Mouse (Mus musculus) right cerebral cortex, postnatal 36 days (tissue): Measurements from ENCODE around the gene Gm8947.
"Not testable (repeated sequence)": the region's sequence is repeated elsewhere in the genome, so short reads cannot be mapped to it uniquely, and the experiment has no call there.

Experiments
- DNase-seq, 2 experiments: peaks; one replicate each; pipeline ENCODE4 v3.0.0; 2022; ENCODE audit warnings: low spot score in 2 of 2, mixed read lengths in 1 of 2

Gene Gm8947

DNA sequence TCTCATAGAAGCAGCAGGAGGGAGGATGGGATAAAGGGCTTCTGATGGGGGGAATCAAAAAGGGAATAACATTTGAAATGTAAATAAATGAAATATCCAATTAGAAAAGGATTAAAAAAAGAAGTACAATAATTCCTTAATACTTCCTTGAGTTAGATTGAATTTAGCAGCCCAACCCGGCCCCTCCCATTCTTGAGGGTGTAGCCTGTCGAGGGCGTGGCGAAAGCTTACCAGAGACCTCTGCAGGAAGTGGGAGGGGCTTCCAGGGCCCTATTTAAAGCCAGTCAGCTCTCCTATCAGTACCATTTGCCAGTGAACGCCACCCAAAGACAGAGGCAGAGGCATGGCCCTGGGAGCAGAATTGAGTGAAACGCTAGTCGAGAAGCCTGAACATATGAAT, at the start of gene Gm8947:
TSS of gene Gm8947 (plus strand) at position 302 of the 400 bp plus-strand sequence.
- not testable (repeated sequence) for DNase-seq

DNA sequence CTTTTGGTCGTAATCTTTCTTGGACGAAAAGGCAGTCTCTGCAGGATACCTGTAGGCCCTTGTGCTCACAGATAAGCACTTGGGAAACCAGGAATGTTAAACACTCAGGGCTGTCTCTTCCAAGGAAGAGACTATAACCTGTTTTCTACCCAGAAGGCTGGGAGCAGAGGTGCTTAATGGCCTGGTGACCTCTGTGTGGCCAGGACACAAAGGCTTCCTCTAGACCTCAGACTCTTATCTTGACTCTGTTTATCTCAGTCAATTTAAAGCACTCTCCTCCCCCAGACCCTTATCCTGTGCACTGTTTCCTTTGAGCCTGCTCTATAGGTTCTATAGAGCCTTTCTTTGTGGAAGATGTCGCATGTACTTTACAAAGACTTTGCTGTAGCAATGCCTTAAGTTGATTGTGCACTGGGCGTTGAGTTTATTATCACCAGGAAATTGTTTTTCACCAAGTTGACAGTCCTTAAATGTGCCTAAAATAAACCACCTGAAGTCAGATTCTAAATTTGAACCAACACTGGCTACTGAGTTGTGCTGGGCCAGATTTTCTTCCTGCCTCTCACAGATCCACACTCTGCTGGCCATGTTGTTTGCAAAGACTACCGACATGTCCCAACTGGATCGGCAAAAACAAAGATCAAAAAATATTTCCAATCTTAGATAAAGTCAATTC, 47.6 kb upstream of the Gm8947 start:
- no peak for DNase-seq

GRCm38 (mm10) chr1:151147801-151148200, 44.4 kb upstream of the Gm8947 start:
- DNase-seq = no peak

GRCm38 (mm10) chr1:151150211-151150610, 42.0 kb upstream of the Gm8947 start:
- no peak for DNase-seq

DNA sequence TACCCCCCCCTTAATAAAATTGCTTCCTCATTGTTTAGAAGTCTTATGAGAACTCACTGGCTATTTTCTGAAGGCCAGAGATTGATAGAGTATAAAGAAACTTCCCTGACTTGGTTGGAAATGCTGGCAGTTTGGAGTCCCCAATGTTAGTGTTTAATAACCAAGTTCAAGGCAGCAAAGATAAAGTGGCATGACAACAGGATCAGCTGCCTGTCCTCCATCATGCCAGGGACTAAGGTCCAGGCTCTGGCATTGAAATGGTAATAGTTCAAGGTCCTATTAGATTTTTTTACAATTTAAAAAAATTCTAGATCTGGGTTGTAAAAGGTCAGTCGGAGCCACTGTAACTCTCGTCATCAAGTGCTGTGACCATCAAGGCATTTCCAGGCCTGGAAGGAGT, 41.1 kb upstream of the Gm8947 start:
- DNase-seq = no peak

- DNase-seq = no peak
These were observed 39.0 kb upstream of the Gm8947 start for GRCm38 (mm10) chr1:151153056-151153652.

- DNase-seq = not testable (repeated sequence)
These were observed 38.0 kb upstream of the Gm8947 start for GRCm38 (mm10) chr1:151154131-151154530.

- DNase-seq = no peak
These were observed 36.0 kb upstream of the Gm8947 start for GRCm38 (mm10) chr1:151156129-151156528.

DNA sequence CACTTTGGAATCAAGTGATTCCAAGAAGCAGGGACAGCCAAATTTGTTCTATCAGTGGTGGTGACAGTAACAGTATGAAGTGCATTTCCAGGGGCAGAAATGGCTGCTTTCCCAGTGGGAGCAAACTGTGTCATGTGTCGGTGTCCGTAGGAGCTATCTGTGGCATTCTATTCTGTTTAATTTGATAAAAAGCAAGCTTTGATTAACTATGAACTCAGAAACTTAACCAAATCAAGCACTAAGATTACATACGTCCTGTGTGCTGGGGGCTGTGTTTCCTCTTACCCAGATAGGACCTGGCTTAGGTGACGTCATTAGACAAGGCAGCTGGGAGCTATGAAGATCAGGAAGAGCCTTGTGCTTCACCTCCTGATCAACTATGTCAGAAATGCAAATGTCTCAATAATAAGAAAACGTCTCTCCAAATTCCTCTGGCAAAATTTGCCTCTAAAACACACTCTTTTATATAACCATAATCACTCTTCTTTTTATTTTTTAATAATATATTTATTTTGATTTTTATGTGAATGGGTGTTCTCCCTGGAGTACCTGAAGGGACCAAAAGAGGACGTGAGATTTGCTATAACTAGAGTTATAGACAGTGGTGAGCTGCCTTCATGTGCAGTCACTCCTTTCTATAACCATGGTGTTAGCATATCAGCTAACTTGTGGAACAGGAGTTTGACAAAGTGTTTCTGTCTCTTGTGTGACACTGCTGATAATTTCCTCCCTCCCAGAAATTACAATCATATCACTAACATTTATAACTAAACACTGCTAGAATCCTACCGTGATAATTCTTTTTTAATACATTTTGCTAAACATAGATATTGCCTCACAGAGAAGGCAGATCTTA, 35.2 kb upstream of the Gm8947 start:
- no peak for DNase-seq

DNA sequence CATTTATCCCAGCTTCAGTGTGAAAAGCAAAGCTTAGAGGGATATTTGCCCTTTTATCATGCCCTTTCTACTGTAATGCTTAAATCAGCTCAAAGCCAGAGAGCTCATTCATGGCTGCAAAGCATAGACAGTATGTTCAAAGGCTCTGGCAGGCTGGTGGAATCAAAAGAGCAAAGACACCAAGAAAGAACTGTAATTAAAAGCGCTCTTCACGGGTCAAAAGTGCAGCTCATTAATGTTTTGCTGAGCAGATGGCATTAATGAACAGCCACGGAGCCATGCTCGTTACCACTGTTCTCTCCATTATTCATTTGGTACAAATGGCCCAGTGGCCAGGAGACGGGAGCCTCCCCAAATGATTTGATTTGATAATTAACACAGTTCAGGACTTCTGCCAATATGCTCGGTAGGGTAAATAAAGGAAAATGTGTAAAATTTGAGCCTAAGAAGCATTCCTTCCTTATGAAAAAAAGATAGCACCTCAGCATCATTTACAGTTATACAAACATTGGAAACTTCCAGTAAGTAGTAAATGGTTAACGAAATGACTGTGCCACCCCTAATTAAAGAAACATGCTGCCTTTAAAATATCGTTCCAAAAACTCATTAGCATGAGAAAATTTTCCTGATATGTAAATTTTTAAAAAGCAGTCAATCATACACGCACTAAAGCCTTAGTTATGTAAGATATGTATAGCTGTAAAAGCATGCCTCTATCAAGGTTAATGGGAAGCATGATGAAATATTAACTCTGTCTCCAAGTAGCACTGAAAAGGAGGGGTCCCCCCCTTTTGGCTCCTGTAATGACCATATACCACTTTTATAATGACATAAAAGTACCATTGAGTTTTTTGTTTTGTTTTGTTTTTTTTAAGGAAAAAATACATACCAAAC, 34.0 kb upstream of the Gm8947 start:
- DNase-seq = no peak

DNA sequence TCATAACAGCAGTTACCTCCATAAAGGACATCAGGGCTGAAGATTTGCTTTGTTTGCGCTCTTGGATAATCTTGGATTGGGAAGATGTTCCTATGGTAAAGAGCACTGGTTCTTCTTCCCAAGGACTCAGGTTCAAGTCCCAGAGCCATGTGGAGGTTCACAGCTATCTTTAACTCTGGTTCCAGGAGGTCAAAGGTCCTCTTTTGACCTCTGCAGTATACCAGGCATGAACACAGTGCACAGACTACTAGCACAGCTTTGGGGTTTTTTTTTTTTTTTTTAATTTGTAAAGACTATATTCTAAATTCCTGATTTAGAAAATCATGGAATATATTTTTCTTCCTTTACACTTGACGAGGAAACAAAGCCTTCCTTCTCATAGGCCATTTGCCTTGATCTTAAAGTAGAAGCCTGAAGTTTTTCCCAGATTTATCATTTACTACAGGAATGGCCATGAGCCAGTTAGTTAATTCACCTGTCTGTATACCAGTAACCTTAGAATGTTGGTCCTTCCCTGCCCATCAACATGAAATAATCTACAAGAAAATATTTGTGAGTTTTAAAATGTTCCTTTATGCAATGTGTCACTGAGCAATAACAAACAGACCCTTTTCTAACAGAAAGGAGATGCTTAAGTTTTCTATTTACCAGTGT, 33.2 kb upstream of the Gm8947 start:
- DNase-seq = no peak

GRCm38 (mm10) chr1:151166031-151166430, 26.1 kb upstream of the Gm8947 start:
- no peak for DNase-seq

DNA sequence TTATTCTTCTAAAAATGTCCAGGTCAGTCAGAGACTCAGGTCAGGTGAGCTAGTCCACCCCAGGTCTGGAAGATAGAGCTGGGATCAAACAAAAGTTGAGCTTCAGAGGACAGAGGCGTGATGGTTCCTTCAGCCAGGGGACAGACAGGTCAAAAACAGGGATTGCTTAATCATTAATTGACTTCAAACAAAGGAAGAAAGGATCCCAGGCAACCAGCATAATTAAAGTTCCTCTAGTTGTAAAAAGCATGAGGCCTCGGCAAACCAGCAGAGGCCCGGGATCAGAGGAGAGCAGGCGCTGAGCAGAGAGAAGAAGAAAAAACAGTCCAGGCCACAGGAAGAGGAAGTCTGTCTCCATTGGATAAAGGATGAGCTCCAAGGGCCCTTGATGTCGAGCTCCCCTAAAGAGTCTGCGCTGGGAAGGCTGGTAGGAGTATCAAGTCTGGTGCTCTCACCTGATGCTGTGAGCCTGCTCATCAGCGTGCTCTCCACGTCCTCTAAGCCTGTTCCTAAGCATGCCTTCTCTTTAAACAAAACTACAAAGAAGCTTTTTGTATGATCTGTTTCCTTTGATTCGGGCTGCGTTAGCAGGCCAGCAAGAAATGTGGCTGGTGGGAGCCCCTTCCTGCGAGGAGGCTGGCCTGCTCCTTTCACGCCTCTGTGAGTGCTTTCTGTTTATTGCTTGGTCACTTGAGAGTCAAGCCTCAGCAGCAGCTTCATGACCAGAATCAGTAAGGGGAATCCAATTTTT, 24.7 kb upstream of the Gm8947 start:
- DNase-seq = no peak

DNA sequence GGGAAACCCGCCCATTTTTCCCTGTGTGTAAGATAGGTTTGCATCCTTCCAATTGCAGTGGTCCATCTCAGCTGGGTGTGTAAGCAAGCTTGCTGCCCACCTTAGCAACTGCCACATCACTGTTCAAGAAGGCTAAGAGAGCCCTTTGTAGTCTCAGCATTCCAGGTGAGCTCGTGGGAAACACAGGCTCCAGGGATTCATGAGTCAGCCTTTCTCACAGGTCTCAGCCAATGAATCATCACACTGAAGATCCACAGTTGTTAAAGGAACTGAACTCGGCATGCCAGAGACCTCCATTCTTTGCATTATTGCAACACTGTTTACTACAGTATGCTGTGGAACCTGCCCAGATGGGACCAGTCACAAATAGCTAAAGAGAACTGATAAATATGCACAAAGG, 23.5 kb upstream of the Gm8947 start:
- no peak for DNase-seq

- DNase-seq = no peak
These were observed 20.4 kb upstream of the Gm8947 start for GRCm38 (mm10) chr1:151171572-151172461.

- no peak for DNase-seq
These were observed 14.9 kb upstream of the Gm8947 start for GRCm38 (mm10) chr1:151177030-151177936.

DNA sequence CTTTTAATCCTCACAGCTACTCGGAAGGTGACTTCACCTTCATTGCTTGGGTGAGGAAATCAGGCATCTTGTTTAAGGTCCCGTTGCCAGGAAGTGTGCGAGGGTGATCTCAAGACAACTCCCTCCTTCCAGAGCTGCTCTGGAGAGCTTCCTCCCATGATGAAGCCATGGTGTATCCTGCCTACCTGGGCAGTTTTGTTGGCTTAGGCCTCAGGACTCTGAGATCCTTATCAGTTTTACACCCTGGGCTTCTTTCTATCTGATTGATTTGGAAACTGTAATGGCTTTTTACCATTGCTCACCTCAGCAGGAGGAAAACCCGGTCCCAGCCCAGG, 14.3 kb upstream of the Gm8947 start:
- no peak for DNase-seq

GRCm38 (mm10) chr1:151178505-151179083, 13.6 kb upstream of the Gm8947 start:
- DNase-seq = no peak
